Mouse (Mus musculus) ES-E14 (cell line): ENCODE data around the gene Cox10. TPM values are rescaled to one million over a fixed set of nuclear protein-coding genes. Genes with fewer than 3 reads are reported as not detected.

Experiments used
- DNase-seq: peaks from one replicate; pipeline ENCODE4 v3.0.0-alpha.2; 2013; ENCODE audit warnings: low read depth, low spot score
- H3K27ac ChIP-seq: 2 replicates; pipeline ENCODE4 v1.5.1; 2012; ENCODE audit warnings: low read depth, mild to moderate bottlenecking, low read length, moderate library complexity, mixed read lengths; ENCODE audit not compliant: poor library complexity, insufficient read depth, severe bottlenecking
- H3K36me3 ChIP-seq: 2 replicates; pipeline ENCODE4 v1.6.1; 2012; ENCODE audit warnings: mild to moderate bottlenecking, low read length, moderate library complexity, mixed read lengths; ENCODE audit not compliant: control insufficient read depth, poor library complexity, insufficient read depth, severe bottlenecking
- H3K4me1 ChIP-seq, 2 experiments: fragments of 150-350 bp in 1 of 2; sonication (generic) in 1 of 2; 2 replicates each; pipeline ENCODE4 v1.6.1; 2012; ENCODE audit warnings: low read length in 2 of 2, mild to moderate bottlenecking in 1 of 2, mixed read lengths in 1 of 2; ENCODE audit not compliant: control insufficient read depth in 2 of 2, insufficient read depth in 2 of 2, poor library complexity in 1 of 2
- H3K4me3 ChIP-seq, 2 experiments: fragments of 150-350 bp in 1 of 2; sonication (generic) in 1 of 2; 2 replicates each; pipeline ENCODE4 v1.5.1; 2012; ENCODE audit warnings: low read length in 2 of 2, low read depth in 1 of 2, mild to moderate bottlenecking in 1 of 2, mixed read lengths in 1 of 2; ENCODE audit not compliant: insufficient read depth in 1 of 2, poor library complexity in 1 of 2, severe bottlenecking in 1 of 2
- H3K9ac ChIP-seq: 2 replicates; pipeline ENCODE4 v1.6.1; 2012; ENCODE audit warnings: low read depth, mild to moderate bottlenecking, low read length, mixed read lengths; ENCODE audit not compliant: poor library complexity, insufficient read depth, severe bottlenecking
- H3K9me3 ChIP-seq: fragments of 150-350 bp; sonication (generic); 2 replicates; pipeline ENCODE4 v1.6.1; 2012; ENCODE audit warnings: low read depth, mild to moderate bottlenecking, low read length; ENCODE audit not compliant: control insufficient read depth, insufficient read depth
- CHD2 ChIP-seq: IDR thresholded peaks from 2 replicates; pipeline ENCODE4 v1.6.1; 2014; ENCODE audit warnings: mild to moderate bottlenecking, low read depth, low read length, inconsistent platforms
- HCFC1 ChIP-seq: IDR thresholded peaks from 2 replicates; pipeline ENCODE4 v1.6.1; 2012; ENCODE audit warnings: low read length, inconsistent platforms, borderline replicate concordance; ENCODE audit not compliant: insufficient read depth
- MAFK ChIP-seq: IDR thresholded peaks from 2 replicates; pipeline ENCODE4 v1.6.1; 2014; ENCODE audit warnings: mild to moderate bottlenecking, low read depth, low read length, inconsistent platforms; ENCODE audit not compliant: insufficient read depth
- ZC3H11A ChIP-seq: IDR thresholded peaks from 2 replicates; pipeline ENCODE4 v1.6.1; 2012; ENCODE audit warnings: low read depth, mild to moderate bottlenecking, inconsistent platforms, low read length, borderline replicate concordance
- ZNF384 ChIP-seq: IDR thresholded peaks from 2 replicates; pipeline ENCODE4 v1.6.1; 2012; ENCODE audit warnings: low read depth, low read length, inconsistent platforms
- in situ Hi-C, 2 experiments: fragments of 600-800 bp; cut with MboI; formaldehyde crosslinking; loops; one replicate each; pipeline ENCODE4 v1.15.1; 2025; ENCODE audit warnings: low sequenced_read_pairs in 2 of 2, inconsistent platforms in 1 of 2; ENCODE audit not compliant: unreplicated experiment in 2 of 2
- total RNA-seq: library from RNA; depleted of rRNA; stranded (reverse); fragments of 300-350 nt; gene quantifications from 2 replicates; pipeline ENCODE4 v1.2.3, GENCODE M21; 2012

The Cox10 gene
- total RNA-seq, 1 experiment = 24.8 TPM

- Histone ChIP-seq H3K9ac (no peak overlapping the region), H3K36me3 (peaks cover under 1% of the 10 kb centered on the region; the same call in 1 of the 2 replicates), H3K4me3 (no peak overlapping the region), H3K4me1 (peaks cover 0 to 6% of the 10 kb centered on the region in 2 experiments; a peak in 1 of 4 replicates), H3K9me3 (no peaks in the 10 kb centered on the region), H3K27ac (no peak overlapping the region)
- in situ Hi-C loops = no loop called here
- DNase-seq = no peak
- no peak for TF ChIP-seq ZNF384
- TF ChIP-seq MAFK = no peak
- TF ChIP-seq CHD2 = no peak
- TF ChIP-seq HCFC1 = no peak
- no peak for TF ChIP-seq ZC3H11A
These were observed 92.6 kb downstream of the Cox10 start for GRCm38 (mm10) chr11:63986710-63987109.

GRCm38 (mm10) chr11:63985481-63985880, 93.8 kb downstream of the Cox10 start:
- H3K4me3 ChIP-seq = no peak overlapping the region
- TF ChIP-seq MAFK (no peak), CHD2 (no peak), ZNF384 (no peak), HCFC1 (no peak), ZC3H11A (no peak)
- H3K27ac ChIP-seq = no peak overlapping the region
- H3K36me3 ChIP-seq = peaks cover 3% of the 10 kb centered on the region; the same call in 1 of the 2 replicates
- DNase-seq = no peak
- H3K9me3 ChIP-seq = no peaks in the 10 kb centered on the region
- peaks cover 0 to 6% of the 10 kb centered on the region in 2 experiments; a peak in 1 of 4 replicates for H3K4me1 ChIP-seq
- in situ Hi-C loops = no loop called here
- no peak overlapping the region for H3K9ac ChIP-seq

GRCm38 (mm10) chr11:63984622-63985168, 94.6 kb downstream of the Cox10 start:
- Histone ChIP-seq H3K36me3 (peaks cover 3% of the 10 kb centered on the region; the same call in 1 of the 2 replicates), H3K4me1 (peaks cover 0 to 3% of the 10 kb centered on the region in 2 experiments; a peak in 1 of 4 replicates), H3K27ac (no peak overlapping the region), H3K4me3 (no peak overlapping the region), H3K9me3 (no peaks in the 10 kb centered on the region), H3K9ac (no peak overlapping the region)
- DNase-seq = no peak
- in situ Hi-C loops = no loop called here
- TF ChIP-seq HCFC1 (no peak), ZC3H11A (no peak), ZNF384 (no peak), MAFK (no peak), CHD2 (no peak)

- peak; percentile 20 for DNase-seq
- H3K9me3 ChIP-seq = no peaks in the 10 kb centered on the region
These were observed 101.5 kb downstream of the Cox10 start for GRCm38 (mm10) chr11:63977741-63978140.

GRCm38 (mm10) chr11:63976775-63977174, 102.5 kb downstream of the Cox10 start:
- peaks cover 0 to 15% of the 10 kb centered on the region in 2 experiments; a peak in 2 of 4 replicates for H3K4me1 ChIP-seq
- no peak overlapping the region for H3K4me3 ChIP-seq
- peaks cover 3% of the 10 kb centered on the region; the same call in 1 of the 2 replicates for H3K36me3 ChIP-seq
- no peak overlapping the region for H3K9ac ChIP-seq
- H3K27ac ChIP-seq = no peak overlapping the region
- H3K9me3 ChIP-seq = no peaks in the 10 kb centered on the region
- no peak for DNase-seq
- in situ Hi-C loops = no loop called here
- TF ChIP-seq ZNF384 (no peak), HCFC1 (no peak), CHD2 (no peak), ZC3H11A (no peak), MAFK (no peak)

More at GRCm38 (mm10) chr11:63977741-63978140, 101.5 kb downstream of the Cox10 start:
- H3K4me3 ChIP-seq = no peak overlapping the region
- peaks cover 3% of the 10 kb centered on the region; the same call in 1 of the 2 replicates for H3K36me3 ChIP-seq
- no peak overlapping the region for H3K9ac ChIP-seq
- TF ChIP-seq HCFC1 = no peak
- TF ChIP-seq CHD2 = no peak
- TF ChIP-seq MAFK = no peak
- TF ChIP-seq ZC3H11A = no peak
- no peak for TF ChIP-seq ZNF384
- in situ Hi-C loops = no loop called here
- H3K4me1 ChIP-seq = peaks cover 0 to 15% of the 10 kb centered on the region in 2 experiments; a peak in 2 of 4 replicates
- H3K27ac ChIP-seq = no peak overlapping the region
